Mouse (Mus musculus): ENCODE data around the gene St14.
"Not testable (repeated sequence)": the region's sequence is repeated elsewhere in the genome, so short reads cannot be mapped to it uniquely, and the experiment has no call there.

St14 gene

DNA sequence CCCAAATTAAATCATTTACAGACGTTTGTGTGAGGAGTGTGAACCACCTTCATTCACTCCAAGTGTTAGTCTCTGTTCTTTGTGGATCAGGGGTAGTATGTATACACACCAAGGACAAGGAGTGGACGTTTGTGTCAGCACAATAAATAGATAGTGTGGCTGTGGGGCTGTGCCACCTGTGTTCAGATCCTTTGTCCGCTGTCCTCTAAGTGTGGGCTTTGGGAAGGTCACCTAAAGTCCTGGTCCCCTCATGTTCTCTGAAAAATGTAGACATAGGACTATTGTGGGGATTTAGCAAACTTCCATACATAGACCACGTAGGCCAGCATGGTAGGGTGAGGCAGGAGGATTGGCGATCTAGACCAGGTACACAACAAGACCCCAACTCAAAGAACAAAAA, 46.1 kb downstream of the St14 start:
- no peak for DNase-seq

DNA sequence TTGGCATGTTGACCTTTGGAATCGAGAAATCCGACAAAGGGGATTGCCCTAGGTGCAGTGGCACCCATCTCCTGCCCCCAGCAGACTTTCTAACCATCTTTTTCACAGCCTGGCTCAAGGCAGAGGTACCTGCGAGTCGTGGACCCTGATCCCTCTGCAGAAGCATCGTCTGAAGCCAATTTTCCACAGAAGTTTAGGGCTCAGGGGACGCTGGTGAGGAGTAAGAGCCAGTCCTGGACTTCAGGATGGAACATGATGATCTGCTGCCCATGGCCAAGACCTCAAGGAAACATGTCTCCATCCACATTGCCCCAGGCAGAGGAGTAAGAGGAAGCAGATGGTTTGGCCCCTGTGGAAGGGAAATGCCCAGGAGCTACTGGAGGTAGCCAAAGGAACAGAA, 48.9 kb downstream of the St14 start:
- no peak for DNase-seq

GRCm38 (mm10) chr9:31082054-31082666, 49.5 kb downstream of the St14 start:
- peak; percentile 41 to 75 for DNase-seq

DNA sequence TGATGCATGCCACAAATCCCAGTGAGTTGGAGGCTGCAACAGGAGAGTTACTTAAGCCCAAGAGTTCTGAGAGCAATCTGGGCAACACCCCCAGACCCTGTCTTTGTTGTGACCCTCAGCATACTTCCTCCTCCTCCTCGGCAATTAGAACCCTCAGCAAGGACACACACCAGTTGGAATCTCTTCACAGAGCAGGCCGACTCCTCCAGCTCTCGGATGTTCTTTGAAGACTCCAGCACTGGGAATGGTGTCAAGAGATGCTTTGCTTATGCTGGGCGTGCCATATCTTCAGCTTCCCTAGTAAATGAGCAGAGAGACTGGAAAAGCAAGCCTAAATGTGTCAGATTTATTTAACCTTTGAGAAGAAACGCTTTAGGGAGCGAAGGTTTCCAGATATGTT, 50.9 kb downstream of the St14 start:
- DNase-seq, result no peak

DNA sequence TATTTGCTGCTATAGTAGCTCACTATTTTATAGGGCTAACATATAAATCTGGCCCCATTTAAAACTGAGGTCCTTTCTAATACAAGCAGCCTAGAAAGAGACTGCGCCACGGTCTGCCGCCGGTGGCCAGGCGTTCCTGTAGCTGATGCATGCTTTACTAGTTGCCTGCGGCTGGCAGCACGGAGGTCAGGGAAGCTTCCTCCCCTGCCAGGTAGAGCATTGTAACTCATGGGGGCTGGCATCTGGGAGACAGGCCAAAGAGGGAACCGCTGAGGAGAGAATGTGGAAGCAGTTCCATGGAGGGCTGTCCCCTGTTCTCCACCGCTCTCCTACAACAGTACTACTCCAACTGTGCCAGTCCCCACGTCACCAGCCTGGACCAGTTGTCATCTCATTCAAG, 56.8 kb downstream of the St14 start:
- DNase-seq, result no peak

DNA sequence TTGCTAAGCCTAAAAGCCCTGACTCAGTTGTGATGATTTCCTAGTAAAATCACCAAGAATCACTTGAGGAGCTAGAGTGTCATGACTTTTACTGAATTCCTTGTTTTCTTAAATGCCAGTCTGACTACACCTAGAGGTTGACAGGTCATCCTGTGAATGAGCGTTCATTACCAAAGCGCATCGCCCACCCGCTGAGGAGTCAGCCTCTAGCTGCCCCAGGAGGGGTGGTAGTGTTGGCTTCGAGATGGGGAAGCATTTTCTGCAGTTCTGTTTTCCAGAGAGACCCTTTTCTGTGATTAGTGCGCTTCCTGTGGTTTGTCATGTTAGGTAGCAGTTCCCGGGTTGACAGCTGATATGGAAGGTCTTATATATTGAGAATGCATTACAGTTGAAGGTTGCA, 57.9 kb downstream of the St14 start:
- DNase-seq, result no peak

GRCm38 (mm10) chr9:31072256-31072655, 59.4 kb downstream of the St14 start:
- no peak for DNase-seq

GRCm38 (mm10) chr9:31070706-31071105, 60.9 kb downstream of the St14 start:
- DNase-seq, result no peak

- DNase-seq, result no peak
Measured at GRCm38 (mm10) chr9:31058723-31059122, 72.9 kb downstream of the St14 start.

GRCm38 (mm10) chr9:31051509-31051908, 80.1 kb downstream of the St14 start:
- not testable (repeated sequence) for DNase-seq

GRCm38 (mm10) chr9:31050208-31050607, 81.4 kb downstream of the St14 start:
- DNase-seq, result no peak
